Mouse (Mus musculus) midbrain, embryonic 14.5 days (tissue): ENCODE results near the gene Gper1. TPM values are rescaled to one million over a fixed set of nuclear protein-coding genes. Genes with fewer than 3 reads are reported as not detected.

Experiments used
- polyA plus RNA-seq: library from polyadenylated mRNA; unstranded; fragments of >200 nt; fragmentation: Nextera tagmentation; extraction: Ambion mirVana; gene quantifications from 2 replicates; pipeline ENCODE4 v1.2.1, GENCODE M21; 2014

The Gper1 gene
- polyA plus RNA-seq, 1 experiment from 2014 or later: 9.6 TPM

Other genes with a start within 250 kb of the Gper1 start
- 41.8 and 48.3 TPM in 2 replicates for gene Sun1, start 222.5 kb upstream of the Gper1 start, polyA plus RNA-seq
- 113 and 119 TPM in 2 replicates for gene Get4, start 170.8 kb upstream of the Gper1 start, polyA plus RNA-seq
- 38.6 and 64.0 TPM in 2 replicates for gene Adap1, start 97.5 kb upstream of the Gper1 start, polyA plus RNA-seq
- 129 and 130 TPM in 2 replicates for gene Cox19, start 71.7 kb upstream of the Gper1 start, polyA plus RNA-seq
- not detected in 2 replicates for gene Cyp2w1, start 70.5 kb upstream of the Gper1 start, polyA plus RNA-seq
- 1.2 and 1.8 TPM in 2 replicates for gene Gpr146, start 45.5 kb upstream of the Gper1 start, polyA plus RNA-seq
- 0.29 and 0.58 TPM in 2 replicates for gene C130050O18Rik, start 17.9 kb upstream of the Gper1 start, polyA plus RNA-seq
- 10.8 and 12.8 TPM in 2 replicates for gene 3110082I17Rik, start 37.4 kb downstream of the Gper1 start, polyA plus RNA-seq
- 14.0 and 14.1 TPM in 2 replicates for gene Zfand2a, start 61.4 kb downstream of the Gper1 start, polyA plus RNA-seq
- 39.6 and 44.0 TPM in 2 replicates for gene Uncx, start 120.3 kb downstream of the Gper1 start, polyA plus RNA-seq